Mouse (Mus musculus) intestine, postnatal 0 days (tissue): ENCODE data around the gene Cdiptos. TPM values are rescaled to one million over a fixed set of nuclear protein-coding genes. Genes with fewer than 3 reads are reported as not detected.

Experiments used
- ATAC-seq: fragments of 200-750 bp; cut with Nextera tagmentation; 2 replicates; pipeline ENCODE4 v1.8.0; 2017; ENCODE audit warnings: mild to moderate bottlenecking, moderate TSS enrichment, moderate library complexity
- H3K27ac ChIP-seq: fragments of 300-500 bp; sonication (generic); 2 replicates; pipeline ENCODE4 v1.5.1; 2014; ENCODE audit warnings: mild to moderate bottlenecking, low read depth, low read length, moderate library complexity
- H3K27me3 ChIP-seq: fragments of 300-500 bp; sonication (generic); replicated peaks from 2 replicates; pipeline ENCODE4 v1.6.1; 2014; ENCODE audit warnings: low read length, mixed read lengths; ENCODE audit not compliant: control insufficient read depth, insufficient read depth
- H3K36me3 ChIP-seq: fragments of 300-500 bp; sonication (generic); 2 replicates; pipeline ENCODE4 v1.6.1; 2014; ENCODE audit warnings: mild to moderate bottlenecking, moderate library complexity; ENCODE audit not compliant: control insufficient read depth, insufficient read depth
- H3K4me1 ChIP-seq: fragments of 300-500 bp; sonication (generic); replicated peaks from 2 replicates; pipeline ENCODE4 v1.6.1; 2014; ENCODE audit warnings: antibody characterized with exemption, low read length, mixed read lengths; ENCODE audit not compliant: control insufficient read depth, insufficient read depth
- H3K4me2 ChIP-seq: fragments of 300-500 bp; sonication (generic); replicated peaks from 2 replicates; pipeline ENCODE4 v1.6.1; 2014; ENCODE audit warnings: low read depth, mild to moderate bottlenecking, moderate library complexity
- H3K4me3 ChIP-seq: fragments of 300-500 bp; sonication (generic); 2 replicates; pipeline ENCODE4 v1.5.1; 2014; ENCODE audit warnings: low read depth, low read length
- H3K9ac ChIP-seq: fragments of 300-500 bp; sonication (generic); 2 replicates; pipeline ENCODE4 v1.6.1; 2014; ENCODE audit warnings: mild to moderate bottlenecking, low read depth, low read length
- H3K9me3 ChIP-seq: fragments of 300-500 bp; sonication (generic); 2 replicates; pipeline ENCODE4 v1.6.1; 2016; ENCODE audit warnings: mixed run types; ENCODE audit not compliant: control insufficient read depth
- CTCF ChIP-seq: sonication (generic); IDR thresholded peaks from 2 replicates; pipeline ENCODE4 v1.5.1; 2016; ENCODE audit warnings: low read depth, mild to moderate bottlenecking, control low read depth, antibody characterized with exemption, moderate library complexity
- WGBS: fragments of 180-500 bp; shearing (Covaris S2); extraction: QIAGEN DNeasy Blood & Tissue Kit; methylation state at CpG from one replicate; pipeline ENCODE4 v1.1.7; 2014; 5-methylcytosine and 5-hydroxymethylcytosine counted together
- polyA plus RNA-seq: library from polyadenylated mRNA; unstranded; fragments of >200 nt; fragmentation: Nextera tagmentation; extraction: Ambion mirVana; gene quantifications from 2 replicates; pipeline ENCODE4 v1.2.1, GENCODE M21; 2015

Cdiptos gene
- polyA plus RNA-seq, 1 experiment from 2014 or later, result 3.2 TPM

DNA sequence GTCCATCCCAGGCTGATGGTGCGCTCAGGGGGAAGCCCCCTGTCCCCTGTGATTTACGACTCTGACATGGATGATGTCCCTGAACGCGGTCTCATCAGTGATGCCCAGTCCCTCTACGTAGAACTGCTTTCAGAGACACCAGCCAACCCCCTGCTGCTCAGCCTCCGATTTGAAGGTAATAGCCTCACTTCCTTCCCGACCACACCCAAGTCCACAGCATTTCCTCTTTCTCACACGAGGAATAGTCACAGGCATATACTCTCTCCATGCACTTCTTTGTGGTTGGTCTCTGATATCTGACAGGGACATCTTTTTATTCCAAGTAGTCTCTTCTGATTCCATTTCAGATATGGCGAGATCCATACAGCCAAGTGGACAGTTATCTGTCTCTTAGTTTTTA, 16.1 kb downstream of the Cdiptos start:
- H3K27ac ChIP-seq, result no peak overlapping the region
- ATAC-seq, result no peak
- peaks cover 9% of the 10 kb centered on the region; the same call in 1 of the 2 replicates for H3K27me3 ChIP-seq
- 53% methylated on average over 9 of the region's 9 CpGs for WGBS
- no peak for TF ChIP-seq CTCF
- no peak overlapping the region for H3K4me3 ChIP-seq
- no peak overlapping the region for H3K9ac ChIP-seq
- no peaks in the 10 kb centered on the region for H3K9me3 ChIP-seq
- H3K4me1 ChIP-seq, result no peaks in the 10 kb centered on the region
- H3K36me3 ChIP-seq, result no peaks in the 10 kb centered on the region; the same call in 1 of the 2 replicates
- no peak overlapping the region for H3K4me2 ChIP-seq

DNA sequence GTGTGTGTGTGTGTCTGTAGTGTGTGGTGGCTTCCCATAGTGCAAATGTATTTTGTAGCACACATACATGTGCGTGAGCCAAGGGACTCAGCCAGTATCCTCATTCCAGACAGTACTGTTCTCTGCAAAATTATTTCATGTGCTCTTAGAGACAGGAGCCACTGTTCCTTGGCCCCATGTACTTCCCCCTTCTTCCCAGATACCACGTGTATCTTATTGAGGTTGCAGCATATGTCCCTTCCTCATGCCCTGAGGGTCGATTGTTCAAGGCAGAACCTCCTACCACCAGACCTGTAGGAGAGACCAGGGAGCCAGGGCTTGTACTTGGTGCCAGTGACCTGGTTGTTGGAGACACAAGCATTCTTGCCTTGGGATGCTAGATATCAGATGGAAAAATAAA, 20.8 kb downstream of the Cdiptos start:
- no peak for TF ChIP-seq CTCF
- WGBS, result 52% methylated on average over 3 of the region's 3 CpGs
- Histone ChIP-seq H3K9ac (no peak overlapping the region), H3K36me3 (no peaks in the 10 kb centered on the region; the same call in 1 of the 2 replicates), H3K27me3 (peaks cover 17% of the 10 kb centered on the region), H3K4me1 (peaks cover 1% of the 10 kb centered on the region; the same call in 1 of the 2 replicates), H3K4me2 (no peak overlapping the region), H3K27ac (no peak overlapping the region), H3K4me3 (no peak overlapping the region), H3K9me3 (no peaks in the 10 kb centered on the region)
- no peak for ATAC-seq

DNA sequence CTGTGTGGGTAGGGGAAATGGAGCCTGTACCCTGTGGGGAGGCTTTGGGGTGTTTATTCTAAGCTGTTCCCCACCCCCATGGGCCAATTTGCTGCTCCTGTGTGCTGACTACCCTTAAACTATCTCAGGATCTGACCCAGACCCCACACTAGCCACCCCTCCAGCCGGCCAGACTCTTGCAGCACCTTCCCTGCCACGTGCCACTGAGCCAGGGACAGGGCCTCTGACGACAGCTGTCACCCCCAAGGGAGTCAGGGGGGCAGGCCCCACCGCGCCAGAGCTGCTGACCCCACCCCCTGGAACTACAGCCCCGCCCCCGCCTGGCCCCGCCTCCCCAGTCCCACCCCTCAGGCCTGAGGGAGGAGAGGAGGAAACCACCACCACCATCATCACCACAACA, 23.3 kb downstream of the Cdiptos start:
- Histone ChIP-seq H3K27ac (no peak overlapping the region), H3K9me3 (no peaks in the 10 kb centered on the region), H3K4me2 (no peak overlapping the region), H3K9ac (no peak overlapping the region), H3K36me3 (no peaks in the 10 kb centered on the region), H3K27me3 (peaks cover 19% of the 10 kb centered on the region), H3K4me3 (no peak overlapping the region), H3K4me1 (peaks cover 8% of the 10 kb centered on the region; the same call in 1 of the 2 replicates)
- ATAC-seq, result no peak
- no peak for TF ChIP-seq CTCF
- WGBS, result 0% methylated on average over 7 of the region's 8 CpGs

DNA sequence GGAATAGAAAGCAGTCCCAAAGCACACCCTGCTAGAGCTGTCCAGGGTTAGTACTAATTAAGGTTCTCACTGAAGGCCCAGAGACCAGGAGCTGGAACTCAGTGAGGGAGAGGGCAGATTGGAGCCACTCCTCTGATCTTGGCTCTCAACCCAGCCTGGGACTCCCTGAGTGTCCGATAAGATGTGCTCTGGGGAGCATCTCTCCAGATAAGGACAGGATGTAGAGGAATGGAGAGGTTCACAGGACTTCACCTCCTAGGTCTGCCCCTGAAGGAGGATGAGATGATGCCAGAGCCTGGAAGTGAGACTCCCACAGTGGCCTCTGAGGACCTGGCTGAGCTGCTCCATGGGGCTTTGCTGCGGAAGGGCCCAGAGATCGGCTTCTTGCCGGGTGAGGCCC, 24.2 kb downstream of the Cdiptos start:
- no peak for TF ChIP-seq CTCF
- Histone ChIP-seq H3K4me3 (no peak overlapping the region), H3K4me2 (no peak overlapping the region), H3K9me3 (no peaks in the 10 kb centered on the region), H3K27me3 (peaks cover 19% of the 10 kb centered on the region), H3K9ac (no peak overlapping the region), H3K4me1 (peaks cover 8% of the 10 kb centered on the region; the same call in 1 of the 2 replicates), H3K27ac (no peak overlapping the region), H3K36me3 (no peaks in the 10 kb centered on the region)
- 38% methylated on average over 4 of the region's 4 CpGs for WGBS
- ATAC-seq, result no peak

DNA sequence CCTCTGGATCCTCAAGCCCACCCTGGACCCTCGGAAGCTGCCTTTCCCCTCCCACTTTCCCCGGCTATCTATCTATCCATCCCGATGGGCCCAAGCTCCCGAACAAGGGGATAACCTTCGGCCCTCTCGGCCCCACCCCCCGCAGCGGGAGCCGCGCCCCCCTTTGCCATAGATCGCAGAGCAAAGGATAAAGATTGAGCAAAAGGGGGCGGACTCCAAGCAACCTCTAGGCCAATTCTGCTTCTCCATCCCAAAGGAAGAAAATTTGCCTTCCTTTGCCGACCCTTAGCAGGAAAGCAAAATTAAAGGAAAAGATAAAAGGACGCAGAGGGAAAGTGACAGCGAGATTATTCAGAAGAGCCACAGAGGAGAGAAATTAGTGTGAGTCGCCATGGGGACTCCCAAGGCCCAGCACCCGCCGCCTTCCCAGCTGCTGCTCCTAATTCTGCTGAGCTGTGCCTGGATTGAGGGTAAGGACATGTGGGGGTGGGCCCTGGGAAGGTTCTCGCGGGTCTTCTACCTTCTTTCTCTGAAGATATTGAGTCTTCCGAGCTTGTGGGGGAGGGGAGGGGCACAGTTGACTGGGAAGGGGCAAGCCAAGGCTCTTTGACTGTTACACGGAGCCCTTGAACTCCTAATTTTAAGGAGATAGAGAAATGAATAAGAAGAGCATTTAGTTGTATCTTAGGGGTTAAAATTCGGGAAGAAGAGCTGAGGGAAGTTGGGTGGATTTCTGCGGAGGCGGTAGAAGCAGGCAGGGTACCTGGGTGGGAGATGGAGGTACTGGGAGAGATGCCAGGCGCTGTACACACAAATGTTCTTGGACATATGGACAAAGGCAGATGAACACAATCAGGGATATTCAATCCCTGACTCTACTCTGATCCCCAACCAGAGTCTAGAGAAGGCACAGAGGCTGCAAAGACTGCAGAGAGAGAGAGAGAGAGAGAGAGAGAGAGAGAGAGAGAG, 25.0 kb downstream of the Cdiptos start:
- H3K27ac ChIP-seq, result no peak overlapping the region
- WGBS, result 9% methylated on average over 26 of the region's 26 CpGs
- H3K9me3 ChIP-seq, result no peaks in the 10 kb centered on the region
- ATAC-seq, result no peak; the same call in 1 of the 2 replicates
- H3K4me3 ChIP-seq, result peak overlapping the region; percentile 46; the same call in 1 of the 2 replicates
- H3K9ac ChIP-seq, result no peak overlapping the region
- peaks cover 19% of the 10 kb centered on the region for H3K27me3 ChIP-seq
- no peaks in the 10 kb centered on the region for H3K36me3 ChIP-seq
- H3K4me1 ChIP-seq, result peaks cover 8% of the 10 kb centered on the region; the same call in 1 of the 2 replicates
- no peak for TF ChIP-seq CTCF
- peak overlapping the region; percentile 90 for H3K4me2 ChIP-seq

DNA sequence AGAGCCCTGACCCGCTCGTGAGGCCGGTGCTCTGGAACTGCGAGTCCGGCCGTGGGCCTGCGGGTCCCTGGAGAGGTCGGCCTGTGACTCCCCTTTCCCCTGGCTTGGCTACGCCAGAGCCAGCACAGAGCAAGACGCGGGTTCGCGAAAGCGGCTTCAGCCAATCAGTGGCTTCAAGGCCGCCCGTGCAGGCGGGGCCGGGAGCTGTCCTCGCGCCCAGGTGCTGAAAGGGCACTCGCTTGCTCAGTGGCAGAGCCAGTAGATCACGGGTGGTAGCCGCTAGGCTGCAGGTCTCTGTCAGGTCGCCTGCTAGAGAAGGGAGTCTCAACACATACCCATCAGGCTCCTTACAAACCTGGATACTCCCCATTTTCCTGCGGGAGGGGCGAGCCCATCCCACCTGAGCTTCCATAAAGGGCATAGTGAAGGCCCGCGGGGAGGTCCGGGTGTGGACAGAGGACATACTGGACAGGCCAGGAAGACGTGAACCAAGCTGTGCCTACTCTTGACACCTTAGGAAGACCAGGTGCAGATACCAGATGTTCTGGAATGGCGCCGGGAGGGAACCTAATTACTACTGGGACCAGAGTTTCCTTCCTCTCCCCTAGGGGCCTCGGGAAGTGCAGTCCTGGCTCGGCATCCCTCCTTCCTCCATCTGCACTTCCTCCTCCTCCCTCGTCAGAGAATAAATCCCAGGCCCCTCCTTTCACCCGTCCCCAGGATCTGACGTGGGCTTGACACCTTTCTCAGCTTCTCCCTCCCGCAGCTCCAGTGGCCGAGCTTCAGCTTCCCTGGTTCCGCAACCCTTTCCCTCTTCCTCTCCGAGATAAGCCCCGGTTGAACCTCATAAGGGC, 25.9 kb downstream of the Cdiptos start, which contains the start of gene Sez6l2:
Gene Sez6l2 (plus strand): TSS at position 771 of the 854 bp plus-strand sequence.
- Histone ChIP-seq H3K4me3 (peak within 1 kb of the TSS; percentile 46), H3K4me2 (peak within 1 kb of the TSS; percentile 90), H3K9ac (no peak within 1 kb of the TSS), H3K4me1 (peaks cover 8% of the 10 kb centered on the region; the same call in 1 of the 2 replicates), H3K27ac (no peak within 1 kb of the TSS), H3K27me3 (peaks cover 19% of the 10 kb centered on the region), H3K36me3 (0 out of 2 replicates have a peak, but pooled peaks cover 5% of the 10 kb centered on the region), H3K9me3 (no peaks in the 10 kb centered on the region)
- ATAC-seq, result peak; percentile 78
- 1% methylated on average over 39 of the region's 42 CpGs for WGBS
- TF ChIP-seq CTCF, result no peak
